Mouse (Mus musculus) heart, adult 2 months (tissue): ENCODE data around the gene Pitx2. TPM values are rescaled to one million over a fixed set of nuclear protein-coding genes. Genes with fewer than 3 reads are reported as not detected.

Experiments used
- DNase-seq, 2 experiments: peaks; one replicate each; pipeline ENCODE4 v3.0.0; 2021
- H3K27ac ChIP-seq: fragments of 200-600 bp; 2 replicates; pipeline ENCODE4 v1.8.1; 2022
- H3K27me3 ChIP-seq: fragments of 200-500 bp; 2 replicates; pipeline ENCODE4 v1.6.1; 2012; ENCODE audit warnings: mild to moderate bottlenecking, low read length, inconsistent platforms, mixed read lengths; ENCODE audit not compliant: control insufficient read depth, insufficient read depth
- H3K36me3 ChIP-seq: fragments of 200-500 bp; 2 replicates; pipeline ENCODE4 v1.6.1; 2012; ENCODE audit warnings: low read length, inconsistent platforms; ENCODE audit not compliant: control insufficient read depth, insufficient read depth
- H3K4me1 ChIP-seq: fragments of 200-500 bp; 2 replicates; pipeline ENCODE4 v1.6.1; 2011; ENCODE audit warnings: low read length; ENCODE audit not compliant: control insufficient read depth, insufficient read depth
- H3K4me3 ChIP-seq: fragments of 200-600 bp; 2 replicates; pipeline ENCODE4 v1.8.1; 2022
- H3K79me2 ChIP-seq: fragments of 200-500 bp; replicated peaks from 2 replicates; pipeline ENCODE4 v1.6.1; 2012; ENCODE audit warnings: mild to moderate bottlenecking, inconsistent platforms, low read length, moderate library complexity, mixed read lengths; ENCODE audit not compliant: control insufficient read depth, insufficient read depth
- H3K9ac ChIP-seq: fragments of 200-500 bp; 2 replicates; pipeline ENCODE4 v1.6.1; 2012; ENCODE audit warnings: low read depth, mild to moderate bottlenecking, control low read depth, inconsistent platforms, low read length, mixed read lengths
- CTCF ChIP-seq: fragments of 200-600 bp; IDR thresholded peaks from 2 replicates; pipeline ENCODE4 v1.8.1; 2022; ENCODE audit warnings: antibody characterized with exemption, mild to moderate bottlenecking, moderate library complexity
- EP300 ChIP-seq: fragments of 200-500 bp; IDR thresholded peaks from 2 replicates; pipeline ENCODE4 v1.6.1; 2011; ENCODE audit warnings: low read depth, low read length, control low read depth; ENCODE audit not compliant: insufficient read depth
- POLR2A ChIP-seq: fragments of 200-500 bp; IDR thresholded peaks from 2 replicates; pipeline ENCODE4 v1.6.1; 2011; ENCODE audit warnings: mild to moderate bottlenecking, low read depth, low read length, control low read depth; ENCODE audit not compliant: insufficient read depth
- WGBS: fragments of 180-500 bp; shearing (Covaris S2); methylation state at CpG from one replicate; pipeline ENCODE4 v1.1.7; 2018; 5-methylcytosine and 5-hydroxymethylcytosine counted together
- intact Hi-C: fragments of 180-260 bp; cut with DNase I; formaldehyde crosslinking; loops from one replicate; pipeline ENCODE4 v1.15.1; 2025
- polyA plus RNA-seq: library from polyadenylated mRNA; depleted of rRNA; stranded (reverse); fragments of >200 nt; gene quantifications from 2 replicates; pipeline ENCODE4 v1.2.3, GENCODE M21; 2012
- total RNA-seq, 2 experiments: library from RNA; stranded (reverse); gene quantifications; 2 replicates each; pipeline ENCODE4 v1.2.3; 2021

Pitx2 gene
- total and polyA plus RNA-seq, 3 experiments = 0.30 to 2.7 (median 0.76) TPM

DNA sequence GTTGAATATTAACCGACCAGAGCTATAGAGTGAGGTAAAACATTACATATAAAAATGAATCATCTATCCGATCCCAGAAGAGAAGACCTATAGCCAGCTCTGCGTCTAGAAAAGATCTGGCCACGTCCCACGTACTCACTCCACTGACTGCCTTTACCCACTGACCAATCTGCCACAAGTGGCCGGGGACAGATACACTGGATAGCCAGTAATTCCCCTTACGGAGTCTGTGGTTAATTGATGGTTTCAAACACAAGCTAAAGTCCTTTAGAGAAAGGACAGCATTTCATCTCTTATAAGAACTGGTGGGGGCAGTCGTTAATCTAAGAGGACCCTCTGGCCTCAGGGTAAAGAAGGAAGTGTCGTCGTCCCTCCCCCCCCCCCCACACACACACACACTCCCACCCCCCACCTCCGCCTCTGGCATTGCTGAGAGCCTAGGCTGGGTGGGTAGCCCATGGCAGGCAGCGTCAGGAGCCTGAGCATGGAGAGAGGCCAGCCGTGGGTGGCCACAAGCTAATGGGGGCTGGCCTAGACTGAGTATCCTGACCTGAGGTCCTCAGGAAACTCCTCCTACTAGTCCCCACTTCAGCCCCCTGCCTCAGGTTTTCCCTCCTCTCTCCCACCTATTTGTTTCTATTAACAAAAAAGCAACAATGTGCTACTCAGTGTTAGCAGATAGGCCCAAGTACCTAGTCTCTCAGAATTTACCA, 26.1 kb downstream of the Pitx2 start:
- WGBS = 21% methylated on average over 13 of the region's 13 CpGs
- no peaks in the 10 kb centered on the region for H3K79me2 ChIP-seq
- DNase-seq = no peak
- intact Hi-C loops = no loop called here
- H3K4me3 ChIP-seq = no peak overlapping the region
- H3K27ac ChIP-seq = no peak overlapping the region
- H3K4me1 ChIP-seq = no peaks in the 10 kb centered on the region
- TF ChIP-seq EP300 (no peak), POLR2A (no peak), CTCF (no peak)
- no peak overlapping the region for H3K9ac ChIP-seq
- H3K27me3 ChIP-seq = peaks cover 14% of the 10 kb centered on the region
- no peaks in the 10 kb centered on the region for H3K36me3 ChIP-seq

GRCm38 (mm10) chr3:129226681-129227080, 27.0 kb downstream of the Pitx2 start:
- no peak overlapping the region for H3K9ac ChIP-seq
- no peak for DNase-seq
- H3K36me3 ChIP-seq = no peaks in the 10 kb centered on the region
- peaks cover 14% of the 10 kb centered on the region for H3K27me3 ChIP-seq
- TF ChIP-seq CTCF (no peak), EP300 (no peak), POLR2A (no peak)
- H3K27ac ChIP-seq = no peak overlapping the region
- no peaks in the 10 kb centered on the region for H3K4me1 ChIP-seq
- intact Hi-C loops = no loop called here
- WGBS = 11% methylated on average over 6 of the region's 6 CpGs
- no peaks in the 10 kb centered on the region for H3K79me2 ChIP-seq
- no peak overlapping the region for H3K4me3 ChIP-seq

DNA sequence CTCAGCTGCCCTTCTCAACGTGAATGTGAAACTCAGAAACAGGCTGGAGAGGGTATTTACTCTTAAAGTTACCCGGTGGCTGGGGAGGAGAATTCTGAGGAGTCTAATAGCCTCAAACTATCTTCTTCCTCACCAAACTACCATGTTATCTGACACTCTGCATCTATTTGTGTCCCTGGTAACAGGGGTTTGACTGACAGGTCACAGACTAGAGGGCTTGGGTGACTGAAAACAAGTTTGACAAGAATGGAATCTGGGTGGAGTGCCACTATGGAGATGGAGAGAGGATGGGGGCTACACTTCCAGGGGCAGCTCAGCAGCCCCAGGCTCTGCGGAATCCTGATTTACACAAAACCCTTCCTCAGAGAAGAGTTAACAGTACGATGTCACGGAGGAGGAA, 27.7 kb downstream of the Pitx2 start:
- WGBS = 15% methylated on average over 5 of the region's 5 CpGs
- Histone ChIP-seq H3K4me3 (no peak overlapping the region), H3K27ac (no peak overlapping the region), H3K27me3 (peaks cover 12% of the 10 kb centered on the region), H3K9ac (no peak overlapping the region), H3K4me1 (no peaks in the 10 kb centered on the region), H3K36me3 (no peaks in the 10 kb centered on the region), H3K79me2 (no peaks in the 10 kb centered on the region)
- TF ChIP-seq EP300 = no peak
- intact Hi-C loops = no loop called here
- DNase-seq = no peak

GRCm38 (mm10) chr3:129238010-129238409, 38.3 kb downstream of the Pitx2 start:
- WGBS = 73% methylated on average over 1 of the region's 1 CpGs
- intact Hi-C loops = no loop called here
- Histone ChIP-seq H3K27me3 (no peaks in the 10 kb centered on the region), H3K9ac (no peak overlapping the region), H3K79me2 (no peaks in the 10 kb centered on the region), H3K4me1 (no peaks in the 10 kb centered on the region), H3K36me3 (no peaks in the 10 kb centered on the region), H3K27ac (no peak overlapping the region), H3K4me3 (no peak overlapping the region)
- TF ChIP-seq POLR2A (no peak), EP300 (no peak), CTCF (no peak)
- DNase-seq = no peak

GRCm38 (mm10) chr3:129238664-129239258, 39.1 kb downstream of the Pitx2 start:
- Histone ChIP-seq H3K27me3 (no peaks in the 10 kb centered on the region), H3K36me3 (no peaks in the 10 kb centered on the region), H3K79me2 (no peaks in the 10 kb centered on the region), H3K4me3 (no peak overlapping the region), H3K9ac (no peak overlapping the region), H3K27ac (no peak overlapping the region), H3K4me1 (no peaks in the 10 kb centered on the region)
- no peak for TF ChIP-seq POLR2A
- TF ChIP-seq EP300 = no peak
- TF ChIP-seq CTCF = no peak
- DNase-seq = no peak
- intact Hi-C loops = no loop called here
- WGBS = 47% methylated on average over 13 of the region's 13 CpGs

- Histone ChIP-seq H3K4me3 (no peak overlapping the region), H3K36me3 (no peaks in the 10 kb centered on the region), H3K9ac (no peak overlapping the region), H3K27me3 (no peaks in the 10 kb centered on the region), H3K4me1 (no peaks in the 10 kb centered on the region), H3K79me2 (no peaks in the 10 kb centered on the region), H3K27ac (no peak overlapping the region)
- intact Hi-C loops = no loop called here
- no peak for DNase-seq
- 72% methylated on average over 9 of the region's 9 CpGs for WGBS
- no peak for TF ChIP-seq POLR2A
- TF ChIP-seq CTCF = no peak
- no peak for TF ChIP-seq EP300
Measured at GRCm38 (mm10) chr3:129250997-129251396, 51.3 kb downstream of the Pitx2 start.
